Mouse (Mus musculus) urinary bladder, adult 18-20 months (tissue): ENCODE results near the gene Vps35.

Source experiments
- DNase-seq, 2 experiments: peaks; one replicate each; pipeline ENCODE4 v3.0.0; 2022; ENCODE audit warnings: low spot score in 2 of 2, mixed read lengths in 2 of 2

Gene Vps35

GRCm38 (mm10) chr8:85299434-85300077 lies at the start of gene Vps35, which contains the start of gene Orc6:
TSS of gene Vps35 (minus strand) at chr8:85299802.
TSS of gene Orc6 (plus strand) at chr8:85299632.
- DNase-seq: peak; percentile 93 to 96

- DNase-seq: no peak
Observed at GRCm38 (mm10) chr8:85339871-85340573, 40.4 kb upstream of the Vps35 start.

- DNase-seq: no peak
Observed at GRCm38 (mm10) chr8:85337681-85338080, 38.1 kb upstream of the Vps35 start.

GRCm38 (mm10) chr8:85336211-85336933 lies 36.8 kb upstream of the Vps35 start:
- no peak for DNase-seq

GRCm38 (mm10) chr8:85335105-85335504 lies 35.5 kb upstream of the Vps35 start:
- DNase-seq: no peak

- no peak for DNase-seq
Observed at GRCm38 (mm10) chr8:85329506-85329905, 29.9 kb upstream of the Vps35 start.

- DNase-seq: no peak
Observed at GRCm38 (mm10) chr8:85327036-85327435, 27.4 kb upstream of the Vps35 start.

GRCm38 (mm10) chr8:85323084-85323483 lies 23.5 kb upstream of the Vps35 start:
- no peak for DNase-seq

GRCm38 (mm10) chr8:85321981-85322380 lies 22.4 kb upstream of the Vps35 start:
- peak; percentile 43 to 64 for DNase-seq

- no peak for DNase-seq
Observed at GRCm38 (mm10) chr8:85318534-85318933, 18.9 kb upstream of the Vps35 start.

- no peak for DNase-seq
Observed at GRCm38 (mm10) chr8:85313036-85313435, 13.4 kb upstream of the Vps35 start.

- DNase-seq: no peak
Observed at GRCm38 (mm10) chr8:85311743-85312142, 12.1 kb upstream of the Vps35 start.

GRCm38 (mm10) chr8:85308564-85308963 lies 9.0 kb upstream of the Vps35 start:
- no peak for DNase-seq

- no peak for DNase-seq
Observed at GRCm38 (mm10) chr8:85303531-85303930, 3.9 kb upstream of the Vps35 start.

- no peak for DNase-seq
Observed at GRCm38 (mm10) chr8:85302931-85303330, 3.3 kb upstream of the Vps35 start.

GRCm38 (mm10) chr8:85301941-85302340 lies 2.3 kb upstream of the Vps35 start:
- no peak for DNase-seq

GRCm38 (mm10) chr8:85298600-85299433 lies 785 bp downstream of the Vps35 start:
- peak in 1 of 2 experiments; percentile 23 for DNase-seq

GRCm38 (mm10) chr8:85286846-85287245 lies 12.8 kb downstream of the Vps35 start:
- DNase-seq: no peak

- DNase-seq: no peak
Observed at GRCm38 (mm10) chr8:85227297-85227696, 72.3 kb downstream of the Vps35 start.

- no peak for DNase-seq
Observed at GRCm38 (mm10) chr8:85225688-85226087, 73.9 kb downstream of the Vps35 start, which contains the start of gene Olfr371. TSS of gene Olfr371 (plus strand) at chr8:85225988.

- no peak for DNase-seq
Observed at GRCm38 (mm10) chr8:85220992-85221391, 78.6 kb downstream of the Vps35 start.

- DNase-seq: no peak
Observed at GRCm38 (mm10) chr8:85220220-85220619, 79.4 kb downstream of the Vps35 start.
